Mouse (Mus musculus) liver, embryonic 14.5 days (tissue): ENCODE data around the gene Lhx2.

Source experiments
- CTCF ChIP-seq: IDR thresholded peaks from 2 replicates; pipeline ENCODE4 v1.5.1; 2016; ENCODE audit warnings: antibody characterized with exemption, low read depth, control low read depth
- EP300 ChIP-seq: IDR thresholded peaks from 2 replicates; pipeline ENCODE4 v1.6.1; 2016; ENCODE audit warnings: antibody characterized with exemption, low read depth

GRCm38 (mm10) chr2:38323380-38323779 lies 15.7 kb upstream of the Lhx2 start:
- TF ChIP-seq CTCF (no peak), EP300 (no peak)
